Mouse (Mus musculus) kidney, embryonic 15.5 days (tissue): Measurements from ENCODE around the gene Anxa6. TPM values are rescaled to one million over a fixed set of nuclear protein-coding genes. Genes with fewer than 3 reads are reported as not detected.

Source experiments
- ATAC-seq: fragments of 200-750 bp; cut with Nextera tagmentation; replicated peaks from 2 replicates; pipeline ENCODE4 v1.8.0; 2017; ENCODE audit warnings: moderate TSS enrichment; ENCODE audit not compliant: low FRiP score
- H3K27ac ChIP-seq: fragments of 300-500 bp; sonication (generic); 2 replicates; pipeline ENCODE4 v1.5.1; 2015; ENCODE audit warnings: mild to moderate bottlenecking, inconsistent platforms
- H3K27me3 ChIP-seq: fragments of 300-500 bp; sonication (generic); 2 replicates; pipeline ENCODE4 v1.6.1; 2015; ENCODE audit warnings: inconsistent platforms
- H3K36me3 ChIP-seq: fragments of 300-500 bp; sonication (generic); 2 replicates; pipeline ENCODE4 v1.6.1; 2015; ENCODE audit warnings: inconsistent platforms
- H3K4me1 ChIP-seq: fragments of 300-500 bp; sonication (generic); 2 replicates; pipeline ENCODE4 v1.6.1; 2015; ENCODE audit warnings: inconsistent platforms
- H3K4me2 ChIP-seq: fragments of 300-500 bp; sonication (generic); 2 replicates; pipeline ENCODE4 v1.6.1; 2015; ENCODE audit warnings: moderate library complexity, mild to moderate bottlenecking, inconsistent platforms
- H3K4me3 ChIP-seq: fragments of 300-500 bp; sonication (generic); replicated peaks from 2 replicates; pipeline ENCODE4 v1.5.1; 2015; ENCODE audit warnings: mild to moderate bottlenecking, inconsistent platforms
- H3K9ac ChIP-seq: fragments of 300-500 bp; sonication (generic); 2 replicates; pipeline ENCODE4 v1.6.1; 2015; ENCODE audit warnings: mild to moderate bottlenecking, inconsistent platforms
- H3K9me3 ChIP-seq: fragments of 300-500 bp; sonication (generic); replicated peaks from 2 replicates; pipeline ENCODE4 v1.6.1; 2016; ENCODE audit warnings: inconsistent platforms
- WGBS: fragments of 180-500 bp; shearing (Covaris S2); methylation state at CpG from one replicate; pipeline ENCODE4 v1.1.7; 2015; ENCODE audit warnings: mixed read lengths; 5-methylcytosine and 5-hydroxymethylcytosine counted together
- polyA plus RNA-seq: library from polyadenylated mRNA; unstranded; fragments of >200 nt; fragmentation: Nextera tagmentation; extraction: Ambion mirVana; gene quantifications from 2 replicates; pipeline ENCODE4 v1.2.1, GENCODE M21; 2015

Anxa6 gene
- polyA plus RNA-seq, 1 experiment from 2014 or later, result 233 TPM

GRCm38 (mm10) chr11:55062856-55063255, 29.6 kb upstream of the Anxa6 start:
- no peak overlapping the region for H3K9ac ChIP-seq
- H3K27ac ChIP-seq, result no peak overlapping the region
- H3K36me3 ChIP-seq, result no peaks in the 10 kb centered on the region
- H3K27me3 ChIP-seq, result no peaks in the 10 kb centered on the region
- no peak overlapping the region for H3K4me3 ChIP-seq
- ATAC-seq, result no peak
- no peak overlapping the region for H3K4me2 ChIP-seq
- no peaks in the 10 kb centered on the region for H3K9me3 ChIP-seq
- H3K4me1 ChIP-seq, result no peaks in the 10 kb centered on the region
- WGBS, result 32% methylated on average over 5 of the region's 5 CpGs

DNA sequence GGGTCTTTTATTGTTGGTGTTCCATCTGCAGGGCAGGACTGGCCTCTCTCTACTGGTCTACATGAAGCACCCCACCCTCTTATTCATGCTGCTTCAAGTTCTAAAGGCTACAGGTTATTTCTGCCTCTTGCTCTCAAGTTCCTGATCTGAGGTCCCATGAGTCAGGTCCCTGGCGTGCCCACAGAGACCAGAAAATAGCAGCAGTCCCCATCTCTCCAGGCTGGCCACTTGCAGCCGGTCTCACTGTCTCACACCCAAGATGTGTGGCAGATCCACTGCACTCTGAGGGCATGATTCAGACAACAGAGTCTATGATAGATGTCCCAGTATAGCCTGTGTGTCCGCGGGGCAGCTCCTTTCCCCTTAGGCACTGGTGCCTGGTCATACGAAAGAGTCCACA, 27.6 kb upstream of the Anxa6 start:
- H3K36me3 ChIP-seq, result no peaks in the 10 kb centered on the region

DNA sequence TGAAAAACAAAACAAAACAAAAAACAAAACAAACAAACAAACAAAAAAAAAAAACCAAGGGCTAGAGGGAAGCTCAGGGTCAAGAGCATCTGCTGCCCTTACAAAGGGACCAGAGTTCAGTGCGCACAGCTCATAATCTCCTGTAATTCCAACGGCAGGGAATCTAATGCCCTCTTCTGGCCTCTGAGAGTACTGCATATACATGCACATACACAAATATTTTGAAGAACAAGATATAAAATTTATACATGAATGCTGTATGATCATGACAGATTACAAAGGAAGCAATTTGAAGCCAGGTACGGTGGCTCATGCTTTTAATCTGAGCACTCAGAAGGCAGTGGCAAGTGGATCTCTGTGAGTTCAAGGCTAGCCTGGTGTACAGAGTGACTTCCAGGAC, 24.3 kb upstream of the Anxa6 start:
- WGBS, result 85% methylated on average over 3 of the region's 3 CpGs
- Histone ChIP-seq H3K4me2 (no peak overlapping the region), H3K9me3 (no peaks in the 10 kb centered on the region), H3K27me3 (no peaks in the 10 kb centered on the region), H3K9ac (no peak overlapping the region), H3K4me3 (no peak overlapping the region), H3K4me1 (no peaks in the 10 kb centered on the region), H3K27ac (no peak overlapping the region), H3K36me3 (no peaks in the 10 kb centered on the region)
- ATAC-seq, result no peak

More for the DNA sequence above, 27.6 kb upstream of the Anxa6 start:
- Histone ChIP-seq H3K9me3 (no peaks in the 10 kb centered on the region), H3K9ac (no peak overlapping the region), H3K4me2 (no peak overlapping the region), H3K4me1 (no peaks in the 10 kb centered on the region), H3K4me3 (no peak overlapping the region), H3K27me3 (no peaks in the 10 kb centered on the region), H3K27ac (no peak overlapping the region)
- ATAC-seq, result no peak
- 91% methylated on average over 5 of the region's 5 CpGs for WGBS

DNA sequence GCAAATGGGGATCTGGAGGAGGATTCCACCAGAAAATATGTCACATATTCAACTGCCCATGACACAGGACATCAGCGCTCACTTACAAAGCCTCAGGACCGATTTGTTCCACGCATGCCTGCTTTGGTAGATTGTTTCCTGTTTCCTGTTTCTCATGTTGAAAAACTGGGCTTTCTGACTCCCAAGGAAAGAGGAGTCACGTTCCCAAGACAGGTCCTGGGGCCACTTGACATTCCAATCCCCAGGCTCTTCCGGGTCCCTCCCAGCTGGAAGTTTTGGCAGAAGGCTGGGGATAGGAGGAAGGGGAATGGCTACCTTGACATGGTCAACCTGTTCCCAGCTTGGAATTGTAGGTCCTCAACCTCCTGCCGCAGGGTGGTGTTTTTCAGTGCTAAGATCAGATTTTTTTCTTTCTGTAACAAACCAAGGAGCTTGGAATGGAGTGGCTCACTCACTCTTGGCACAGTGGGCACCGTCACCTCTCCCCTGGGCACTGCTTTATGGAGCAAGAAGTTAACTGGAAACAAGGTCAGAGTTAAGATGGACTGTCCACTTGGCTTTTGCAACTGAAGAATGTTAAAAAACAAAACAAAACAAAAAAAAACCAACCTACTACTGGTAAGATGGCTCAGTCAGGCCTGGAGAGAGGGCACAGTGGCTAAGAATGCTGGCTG, 17.7 kb upstream of the Anxa6 start:
- Histone ChIP-seq H3K9ac (no peak overlapping the region), H3K4me1 (peaks cover 13% of the 10 kb centered on the region), H3K4me2 (no peak overlapping the region), H3K9me3 (no peaks in the 10 kb centered on the region), H3K4me3 (no peak overlapping the region), H3K27ac (peak overlapping the region; percentile 34; the same call in 1 of the 2 replicates), H3K36me3 (no peaks in the 10 kb centered on the region), H3K27me3 (no peaks in the 10 kb centered on the region)
- ATAC-seq, result no peak
- 43% methylated on average over 7 of the region's 7 CpGs for WGBS

- H3K9me3 ChIP-seq, result no peaks in the 10 kb centered on the region
- 60% methylated on average over 5 of the region's 5 CpGs for WGBS
- no peak overlapping the region for H3K27ac ChIP-seq
Observed at GRCm38 (mm10) chr11:55046600-55046999, 13.4 kb upstream of the Anxa6 start.

GRCm38 (mm10) chr11:55041348-55041747, 8.1 kb upstream of the Anxa6 start:
- 78% methylated on average over 4 of the region's 4 CpGs for WGBS
- no peaks in the 10 kb centered on the region for H3K27me3 ChIP-seq
- ATAC-seq, result no peak
- H3K4me2 ChIP-seq, result no peak overlapping the region
- H3K4me3 ChIP-seq, result no peak overlapping the region
- no peak overlapping the region for H3K9ac ChIP-seq
- no peak overlapping the region for H3K27ac ChIP-seq
- H3K4me1 ChIP-seq, result no peaks in the 10 kb centered on the region
- H3K36me3 ChIP-seq, result no peaks in the 10 kb centered on the region
- no peaks in the 10 kb centered on the region for H3K9me3 ChIP-seq

More at GRCm38 (mm10) chr11:55046600-55046999, 13.4 kb upstream of the Anxa6 start:
- no peaks in the 10 kb centered on the region for H3K27me3 ChIP-seq
- H3K4me2 ChIP-seq, result no peak overlapping the region
- no peaks in the 10 kb centered on the region for H3K36me3 ChIP-seq
- no peak overlapping the region for H3K4me3 ChIP-seq
- peaks cover 13% of the 10 kb centered on the region for H3K4me1 ChIP-seq
- H3K9ac ChIP-seq, result no peak overlapping the region
- no peak for ATAC-seq

DNA sequence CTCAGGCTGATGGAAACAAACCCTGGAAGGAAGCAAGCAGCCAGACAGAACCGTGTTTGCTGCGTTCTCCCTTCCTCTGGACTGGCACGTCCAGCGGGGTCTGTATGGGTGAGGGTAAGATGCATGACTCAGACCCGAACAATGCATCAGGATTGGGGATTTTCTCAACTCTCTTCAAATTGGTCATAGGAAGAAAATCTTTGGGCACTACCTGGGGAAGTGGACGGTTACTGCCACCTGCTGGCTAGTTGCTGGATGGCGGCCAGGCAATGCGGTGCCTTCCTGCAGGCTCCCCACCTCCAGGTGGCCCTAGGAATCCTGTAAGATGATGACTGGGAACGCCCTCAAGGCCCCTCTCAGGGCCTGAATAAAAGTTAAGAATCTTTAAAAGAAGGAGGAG, 6.3 kb upstream of the Anxa6 start:
- Histone ChIP-seq H3K4me1 (no peaks in the 10 kb centered on the region), H3K27me3 (no peaks in the 10 kb centered on the region), H3K9ac (no peak overlapping the region), H3K4me3 (no peak overlapping the region), H3K4me2 (no peak overlapping the region), H3K27ac (no peak overlapping the region), H3K9me3 (no peaks in the 10 kb centered on the region), H3K36me3 (no peaks in the 10 kb centered on the region)
- WGBS, result 4% methylated on average over 9 of the region's 9 CpGs
- ATAC-seq, result peak; percentile 60; the same call in 1 of the 2 replicates

GRCm38 (mm10) chr11:55036601-55037000, 3.4 kb upstream of the Anxa6 start:
- Histone ChIP-seq H3K4me2 (no peak overlapping the region), H3K4me1 (peaks cover 23% of the 10 kb centered on the region), H3K9ac (no peak overlapping the region), H3K27ac (no peak overlapping the region), H3K27me3 (no peaks in the 10 kb centered on the region), H3K9me3 (no peaks in the 10 kb centered on the region), H3K36me3 (no peaks in the 10 kb centered on the region), H3K4me3 (no peak overlapping the region)
- 30% methylated on average over 3 of the region's 3 CpGs for WGBS
- ATAC-seq, result no peak

DNA sequence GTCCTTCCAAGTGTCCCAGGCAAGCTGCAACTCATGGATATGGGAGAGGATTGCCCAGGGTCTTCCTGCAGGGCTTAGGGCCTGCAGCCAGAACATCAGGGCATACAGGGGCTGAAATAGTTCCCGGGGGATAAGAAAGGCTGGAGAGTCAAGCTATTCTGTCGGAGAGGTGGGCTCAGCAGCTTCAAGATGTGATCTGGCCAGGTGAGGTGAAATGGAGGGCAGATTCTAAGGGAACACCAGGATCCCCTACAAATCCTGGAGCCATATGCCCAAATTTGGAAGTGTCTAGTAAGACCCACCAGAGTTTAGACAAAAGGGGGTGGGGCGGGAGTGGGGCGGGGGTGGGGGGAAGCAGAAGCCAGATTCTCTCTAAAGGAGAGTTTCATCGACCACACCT, 959 bp downstream of the Anxa6 start:
- no peaks in the 10 kb centered on the region for H3K9me3 ChIP-seq
- H3K36me3 ChIP-seq, result no peaks in the 10 kb centered on the region
- peak overlapping the region; percentile 72 for H3K27ac ChIP-seq
- 19% methylated on average over 5 of the region's 5 CpGs for WGBS
- no peaks in the 10 kb centered on the region for H3K27me3 ChIP-seq
- H3K9ac ChIP-seq, result peak overlapping the region; percentile 72
- peak overlapping the region; percentile 75 for H3K4me3 ChIP-seq
- peak overlapping the region; percentile 96 for H3K4me2 ChIP-seq
- ATAC-seq, result no peak
- H3K4me1 ChIP-seq, result peaks cover 56% of the 10 kb centered on the region

DNA sequence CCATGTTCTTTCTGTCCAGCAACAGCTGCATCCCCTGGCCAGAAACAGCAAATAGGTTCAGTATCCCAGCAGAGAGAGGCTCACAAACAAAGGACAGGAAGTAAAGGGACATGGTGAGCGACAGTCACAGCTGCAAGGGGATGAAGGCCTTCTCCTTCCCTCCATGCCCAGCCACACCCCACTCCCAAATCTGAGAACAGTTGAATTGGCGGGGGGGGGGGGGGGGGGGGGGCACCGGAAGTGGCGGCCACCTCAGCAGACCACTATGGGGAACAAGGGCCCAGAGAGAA, 1.3 kb downstream of the Anxa6 start:
- Histone ChIP-seq H3K36me3 (no peaks in the 10 kb centered on the region), H3K9me3 (no peaks in the 10 kb centered on the region), H3K9ac (peak overlapping the region; percentile 72), H3K27ac (peak overlapping the region; percentile 72), H3K4me2 (peak overlapping the region; percentile 96), H3K27me3 (no peaks in the 10 kb centered on the region), H3K4me3 (peak overlapping the region; percentile 75), H3K4me1 (peaks cover 59% of the 10 kb centered on the region)
- 24% methylated on average over 2 of the region's 4 CpGs for whole genome bisulfite sequencing
- no peak for ATAC-seq

GRCm38 (mm10) chr11:55031211-55031990, 1.8 kb downstream of the Anxa6 start:
- Histone ChIP-seq H3K9ac (peak overlapping the region; percentile 42; the same call in 1 of the 2 replicates), H3K27me3 (no peaks in the 10 kb centered on the region), H3K9me3 (no peaks in the 10 kb centered on the region), H3K4me1 (peaks cover 65% of the 10 kb centered on the region), H3K4me3 (peak overlapping the region; percentile 75), H3K27ac (peak overlapping the region; percentile 72), H3K36me3 (0 out of 2 replicates have a peak, but pooled peaks cover 1% of the 10 kb centered on the region), H3K4me2 (peak overlapping the region; percentile 96)
- no peak for ATAC-seq
- 55% methylated on average over 10 of the region's 10 CpGs for WGBS

GRCm38 (mm10) chr11:55028509-55028908, 4.7 kb downstream of the Anxa6 start:
- Histone ChIP-seq H3K27me3 (no peaks in the 10 kb centered on the region), H3K9ac (no peak overlapping the region), H3K4me3 (no peak overlapping the region), H3K36me3 (peaks cover 13% of the 10 kb centered on the region), H3K9me3 (no peaks in the 10 kb centered on the region), H3K4me2 (no peak overlapping the region), H3K27ac (peak overlapping the region; percentile 63), H3K4me1 (peaks cover 86% of the 10 kb centered on the region)
- 62% methylated on average over 2 of the region's 2 CpGs for WGBS
- ATAC-seq, result no peak
